Mouse (Mus musculus): ENCODE results near the gene Nfya.
A peak's percentile ranks its signal among the peaks of the same experiment; 100 is the strongest.

Nfya gene

DNA sequence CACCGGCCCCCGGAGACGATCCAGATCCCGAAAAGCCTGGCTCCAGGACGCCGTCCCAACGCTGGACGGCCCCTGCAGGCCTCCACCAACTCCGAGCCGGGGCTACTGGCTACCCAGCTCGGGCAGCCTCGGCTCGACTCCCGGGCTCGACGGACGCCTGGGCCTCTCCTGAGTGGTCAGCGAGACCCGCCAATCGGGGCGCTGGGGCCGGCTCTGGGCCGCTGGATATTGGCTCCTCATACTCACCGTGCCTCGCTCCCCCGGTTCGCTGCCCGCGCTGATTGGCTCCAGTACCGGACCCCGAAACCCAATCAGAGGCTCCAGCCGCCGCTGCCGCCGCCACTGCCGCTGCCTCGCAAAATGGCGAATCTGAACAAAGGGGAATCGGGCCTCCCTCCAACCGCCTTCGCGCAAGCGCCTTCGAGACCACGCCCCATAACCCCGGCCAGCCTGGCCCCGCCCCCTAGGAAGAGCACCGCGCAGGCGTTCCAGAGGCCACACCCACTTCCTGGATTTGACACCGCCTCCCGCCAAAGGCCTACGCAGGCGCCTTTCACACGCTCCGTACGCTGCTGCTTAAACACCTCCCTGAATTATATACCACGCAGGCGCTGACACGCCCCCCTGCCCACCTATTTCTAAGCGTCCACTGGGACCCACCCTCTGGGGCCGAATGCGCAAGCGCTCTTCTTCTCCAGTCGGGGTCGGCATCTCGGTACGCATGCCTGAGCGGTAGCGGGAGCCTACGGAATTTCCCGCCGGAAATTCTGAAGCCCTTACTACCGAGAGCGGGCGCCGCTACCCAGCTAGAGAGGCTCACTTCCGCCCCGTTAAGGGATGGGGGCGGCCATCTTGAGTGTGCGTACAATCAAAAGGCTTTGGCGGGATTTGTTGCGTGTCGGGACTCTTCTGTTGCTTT is at the start of gene Nfya, which contains the start of gene Oard1:
Gene Nfya (minus strand): TSS at position 527 of the 919 bp plus-strand sequence.
Gene Oard1 (plus strand): TSS at position 635 of the 919 bp plus-strand sequence.
- DNase-seq, result peak; percentile 100

DNA sequence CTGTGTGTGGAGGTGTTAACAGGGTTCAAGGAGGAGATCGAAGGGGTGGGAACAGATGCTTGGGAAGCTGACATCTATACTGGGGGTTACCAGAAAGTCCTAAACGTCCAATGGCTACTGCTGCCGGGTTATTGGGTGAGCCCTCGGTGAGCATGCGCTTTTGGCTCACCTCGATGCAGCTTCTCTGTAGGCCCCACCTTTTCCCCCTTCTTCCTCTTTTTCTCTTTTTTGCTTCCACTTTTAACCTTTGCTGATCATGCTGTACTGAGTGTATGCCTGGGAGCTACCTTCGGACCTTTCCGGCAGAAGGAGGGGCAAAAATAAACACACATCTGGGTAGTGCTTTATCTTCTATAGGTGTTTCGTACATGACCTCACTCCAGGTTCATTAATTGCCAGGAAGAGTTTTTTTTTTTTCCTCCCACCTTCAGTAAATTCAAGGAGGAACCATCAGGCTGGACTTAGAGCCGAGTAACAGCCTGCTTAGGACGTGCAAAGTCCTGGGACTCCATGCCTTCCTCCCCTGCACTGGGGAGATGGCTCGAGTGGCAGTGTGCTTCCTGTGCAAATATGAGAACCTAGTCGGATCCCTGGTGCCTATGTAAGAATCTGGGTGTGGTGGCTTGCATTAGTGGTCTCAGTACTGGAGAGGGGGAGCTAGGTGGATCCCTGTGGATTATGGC is 48.4 kb upstream of the Nfya start:
- DNase-seq, result no peak

DNA sequence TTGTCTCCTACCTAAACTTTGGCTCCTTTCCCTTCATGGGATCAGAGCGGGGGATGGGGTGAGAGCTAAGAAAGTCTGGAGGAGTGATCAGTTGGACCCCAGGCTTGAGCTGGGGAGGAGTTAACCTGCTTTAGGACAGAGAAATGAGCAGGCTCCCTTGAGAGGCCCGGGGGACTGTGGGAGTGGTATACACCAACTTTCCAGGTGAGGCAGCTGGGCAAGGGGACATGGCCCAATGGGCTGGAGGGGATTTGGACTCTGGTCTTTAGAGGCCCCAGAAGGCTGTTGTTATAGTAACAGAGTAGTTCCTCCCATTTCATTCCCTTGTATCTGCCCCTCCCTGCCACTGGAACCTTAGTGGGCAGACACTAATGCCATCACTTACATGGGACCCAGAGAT is 46.2 kb upstream of the Nfya start:
- no peak for DNase-seq

DNA sequence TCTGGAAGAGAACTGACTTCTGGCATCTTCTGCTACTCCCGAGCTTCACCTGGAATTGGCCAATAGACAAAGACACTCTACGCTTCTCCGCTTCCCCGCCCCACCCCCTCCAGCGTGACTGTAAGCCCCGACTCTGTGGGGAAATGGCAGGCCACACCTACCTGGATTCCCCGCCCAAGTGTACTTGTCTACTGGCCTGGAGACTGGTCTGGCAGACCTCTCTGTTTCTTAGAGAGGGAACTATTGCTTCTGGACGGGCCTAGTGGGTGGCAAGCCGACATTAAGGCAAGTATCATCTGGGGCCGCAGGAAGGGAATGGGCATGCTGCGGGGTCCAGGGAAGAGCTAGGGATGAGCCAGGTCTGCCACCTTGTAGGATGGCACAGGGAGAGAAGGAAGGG is 45.0 kb upstream of the Nfya start, which contains the start of gene Unc5cl:
Gene Unc5cl (plus strand): TSS at position 214 of the 400 bp plus-strand sequence.
- no peak for DNase-seq

DNA sequence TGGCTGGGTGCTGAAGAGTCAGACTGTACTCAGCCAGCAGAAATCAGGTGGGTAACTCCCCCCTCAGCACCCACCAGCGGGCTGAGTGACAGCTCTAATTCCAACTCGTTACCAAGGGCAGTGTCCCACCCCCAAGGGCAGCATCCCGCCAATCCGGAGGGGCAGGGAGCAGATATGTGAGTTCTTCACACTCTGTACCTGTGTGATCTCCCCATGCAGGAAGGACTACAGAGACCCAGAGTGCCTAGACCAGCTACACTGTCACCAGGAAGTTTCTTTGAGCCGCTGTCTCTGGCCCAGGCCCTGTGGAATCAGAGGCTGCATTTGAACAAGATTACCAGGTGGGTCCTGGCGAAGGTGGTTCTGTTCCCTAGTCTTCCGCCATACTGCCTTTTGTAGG is 44.5 kb upstream of the Nfya start:
- DNase-seq, result no peak

DNA sequence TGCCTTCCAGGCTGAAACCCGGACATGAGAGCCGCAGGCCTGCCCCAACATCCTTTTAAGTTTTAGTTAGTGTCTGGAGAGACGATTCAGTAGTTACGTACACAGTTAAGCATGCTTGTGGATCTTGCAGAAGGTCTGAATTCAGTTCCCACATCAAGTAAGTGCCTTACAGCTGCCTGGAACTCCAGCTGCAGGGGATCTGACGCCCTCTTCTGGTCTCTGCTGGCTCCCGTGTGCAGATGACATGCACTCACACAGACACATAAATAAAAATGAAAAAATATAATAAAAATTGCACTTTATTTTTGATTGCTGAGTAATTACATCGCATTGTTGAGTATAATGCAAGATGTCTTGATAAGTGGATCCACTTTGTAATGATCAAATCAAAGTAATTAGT is 43.8 kb upstream of the Nfya start:
- DNase-seq, result no peak

DNA sequence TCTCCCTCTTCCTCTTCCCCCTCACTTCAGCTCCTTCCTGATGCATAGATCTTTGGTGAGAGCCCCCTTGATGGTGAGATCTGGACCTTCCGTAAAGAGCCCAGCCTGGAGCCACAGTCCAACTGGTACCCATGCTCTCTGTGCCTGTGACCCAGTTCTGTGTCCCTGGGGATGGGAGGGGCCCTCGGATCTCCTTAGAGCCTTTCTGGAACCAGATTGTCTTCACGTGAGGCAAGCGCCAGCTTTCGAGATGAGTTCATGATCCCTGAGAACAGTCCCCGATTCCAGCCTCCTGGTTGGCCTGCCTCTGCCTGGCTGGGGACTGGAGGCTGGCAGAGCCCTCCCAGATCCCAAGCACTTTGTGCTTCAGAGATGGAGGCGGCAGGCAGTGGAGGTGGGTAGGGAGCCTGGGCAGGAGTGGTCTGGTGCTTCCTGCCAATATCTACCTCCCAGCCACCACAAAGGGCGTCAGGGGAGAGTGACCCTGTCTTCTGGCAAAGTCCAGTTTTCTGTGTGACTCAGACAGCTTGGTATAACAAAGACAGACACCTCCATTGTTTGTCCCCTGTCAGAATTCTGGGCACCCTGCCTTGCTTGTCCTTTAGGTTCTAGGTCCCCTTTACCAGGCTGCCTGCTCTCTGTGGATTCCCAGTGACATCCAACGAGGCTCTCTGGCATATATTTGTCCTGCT is 42.2 kb upstream of the Nfya start:
- no peak for DNase-seq

DNA sequence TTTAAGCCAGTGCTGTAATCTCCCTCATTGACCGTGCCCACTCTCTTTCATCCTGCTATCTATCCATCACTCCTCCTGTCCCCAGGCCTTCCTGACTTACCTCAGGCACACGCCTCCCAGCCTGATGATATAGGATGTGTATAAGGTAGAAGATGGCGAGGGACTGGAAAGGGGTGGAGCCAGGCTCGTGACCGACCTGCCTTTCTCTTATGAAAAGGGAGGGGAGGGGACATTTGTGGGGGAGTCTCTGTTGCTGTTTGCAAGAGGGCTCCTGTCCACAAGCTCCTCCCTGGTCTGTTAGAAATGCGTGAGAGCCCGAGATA is 41.6 kb upstream of the Nfya start, which contains the start of gene Tspo2:
Gene Tspo2 (minus strand): TSS at position 170 of the 323 bp plus-strand sequence.
- no peak for DNase-seq

DNA sequence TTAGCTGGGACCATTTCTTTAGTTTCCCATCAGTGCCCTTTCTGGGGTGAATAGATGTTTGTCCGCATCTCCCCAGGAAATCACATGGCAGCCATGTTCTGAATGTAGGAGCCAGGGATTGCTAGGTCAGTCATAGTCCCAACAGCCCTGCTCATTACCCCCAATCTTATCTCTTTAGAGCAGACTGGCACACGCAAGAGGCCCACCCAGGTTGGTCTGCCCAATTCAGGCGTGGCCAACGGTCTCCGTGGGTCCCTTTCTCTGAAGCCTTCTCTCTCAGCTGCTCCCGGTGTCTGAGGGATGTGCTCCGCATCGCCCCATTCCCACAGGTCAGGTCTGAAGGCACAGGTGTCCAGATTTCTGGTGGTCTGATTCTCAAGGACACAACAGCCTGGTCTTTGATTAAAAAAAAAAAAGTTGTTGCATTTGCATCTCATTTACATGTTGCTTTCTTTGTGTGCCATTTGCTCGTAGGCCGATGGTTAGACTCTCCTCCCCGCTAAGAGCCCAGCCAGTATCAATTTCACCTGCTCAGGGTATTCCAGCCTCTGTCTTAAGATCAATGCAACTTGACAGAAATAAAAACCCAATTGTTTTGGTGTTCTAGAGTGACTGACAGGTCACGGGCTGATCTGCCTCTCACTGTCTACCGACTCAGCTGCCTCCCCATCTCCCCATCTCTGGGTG is 41.1 kb upstream of the Nfya start:
- no peak for DNase-seq

DNA sequence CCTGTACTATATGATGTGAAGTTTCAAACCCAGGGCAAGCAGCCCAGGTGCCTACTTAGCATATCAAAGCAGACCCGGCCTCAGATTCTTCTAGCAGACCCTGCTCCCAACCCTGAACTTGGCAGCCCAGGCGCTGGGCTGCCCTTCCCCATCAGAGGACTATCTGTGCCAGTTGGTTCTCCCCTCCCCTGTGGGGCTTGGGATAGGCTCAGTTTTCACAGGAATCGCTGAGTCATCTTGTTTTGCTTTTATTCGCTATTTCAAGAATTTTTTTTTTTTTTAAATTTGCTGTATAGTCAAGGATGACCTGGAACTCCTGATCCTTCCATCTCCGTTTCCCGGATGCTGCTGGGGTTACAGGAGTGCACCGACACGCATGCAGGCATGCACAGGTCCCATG is 38.0 kb upstream of the Nfya start:
- DNase-seq, result no peak

DNA sequence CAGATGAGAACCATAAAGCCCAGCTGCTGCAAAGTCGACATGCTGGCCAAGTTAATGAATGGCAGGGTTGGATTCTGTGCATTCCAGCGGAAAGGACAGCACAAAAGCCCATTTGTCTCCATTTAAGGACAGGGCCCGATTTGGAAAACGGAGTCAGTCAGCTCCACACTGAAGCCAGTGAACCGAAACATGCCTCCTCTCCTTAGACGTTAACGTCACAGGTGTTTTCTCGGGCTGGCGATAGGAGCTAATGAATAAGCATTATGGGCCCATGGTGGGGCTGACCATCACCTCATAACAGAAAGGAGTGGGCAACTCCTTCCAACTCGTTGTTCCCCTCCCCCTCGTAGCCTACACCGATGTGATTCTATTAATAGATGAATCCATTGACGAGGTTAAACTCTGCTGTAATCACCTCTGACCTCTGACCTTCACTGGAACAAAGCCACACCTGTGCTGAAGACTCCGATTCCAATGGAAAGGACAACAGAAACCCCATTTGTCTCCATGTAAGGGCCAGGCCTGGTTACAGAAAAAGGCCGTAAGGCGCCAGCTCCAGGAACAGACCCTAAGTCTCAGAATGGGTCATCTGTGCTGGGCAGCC is 33.9 kb upstream of the Nfya start:
- DNase-seq, result no peak

DNA sequence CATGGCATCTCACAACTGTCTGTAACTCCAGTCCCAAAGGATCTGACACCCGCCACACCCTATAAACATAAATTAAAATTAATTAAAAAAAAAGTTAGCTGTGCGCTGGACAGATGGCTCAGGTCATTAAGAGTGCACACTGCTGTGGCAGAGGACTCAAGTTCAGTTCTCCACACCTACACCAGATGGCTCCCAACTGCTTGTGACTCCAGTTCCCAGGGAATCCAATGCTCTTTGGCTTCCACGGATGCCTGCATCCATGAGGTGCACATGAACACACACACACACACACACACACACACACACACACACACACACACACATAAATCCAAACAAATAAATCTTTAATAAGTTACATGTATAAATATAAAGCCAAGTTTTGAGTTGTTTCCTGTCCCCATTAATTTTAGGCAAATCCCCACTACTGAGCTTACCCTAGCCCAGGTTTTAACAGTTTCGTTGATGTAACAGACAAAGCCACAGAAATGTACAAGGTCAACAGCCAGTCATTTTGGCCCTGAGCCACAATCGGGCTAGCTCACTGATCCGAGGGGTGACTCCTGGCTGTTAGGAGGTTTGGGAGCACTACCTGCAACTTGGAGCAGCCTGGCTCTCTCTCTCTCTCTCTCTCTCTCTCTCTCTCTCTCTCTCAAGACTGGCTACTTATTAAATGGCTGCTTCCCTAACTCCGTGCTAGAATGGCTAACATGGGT is 33.2 kb upstream of the Nfya start:
- DNase-seq, result no peak

DNA sequence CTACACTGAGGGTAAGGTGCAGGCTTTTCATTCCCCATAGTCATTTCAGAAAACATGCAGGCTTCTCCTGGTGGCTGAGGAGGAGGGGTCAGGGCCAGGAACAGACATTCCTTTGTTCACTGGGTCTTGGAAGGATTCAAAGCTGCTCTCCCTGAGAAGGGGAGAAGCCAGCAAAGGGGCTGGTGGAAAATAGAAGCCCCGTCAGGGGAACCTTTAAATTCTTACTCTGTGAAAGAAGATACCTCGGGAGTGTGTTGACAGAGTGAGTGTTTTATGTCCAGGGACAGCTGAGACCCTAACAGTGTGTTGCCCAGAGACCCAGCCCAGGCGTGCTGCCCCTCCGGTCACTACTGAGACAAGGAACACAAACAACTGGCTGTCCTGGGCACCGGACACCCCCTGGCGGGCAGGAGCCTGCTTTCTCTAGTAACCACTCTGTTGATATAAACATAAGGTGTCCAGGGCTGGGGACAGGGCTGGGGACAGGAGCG is 27.8 kb upstream of the Nfya start:
- no peak for DNase-seq

DNA sequence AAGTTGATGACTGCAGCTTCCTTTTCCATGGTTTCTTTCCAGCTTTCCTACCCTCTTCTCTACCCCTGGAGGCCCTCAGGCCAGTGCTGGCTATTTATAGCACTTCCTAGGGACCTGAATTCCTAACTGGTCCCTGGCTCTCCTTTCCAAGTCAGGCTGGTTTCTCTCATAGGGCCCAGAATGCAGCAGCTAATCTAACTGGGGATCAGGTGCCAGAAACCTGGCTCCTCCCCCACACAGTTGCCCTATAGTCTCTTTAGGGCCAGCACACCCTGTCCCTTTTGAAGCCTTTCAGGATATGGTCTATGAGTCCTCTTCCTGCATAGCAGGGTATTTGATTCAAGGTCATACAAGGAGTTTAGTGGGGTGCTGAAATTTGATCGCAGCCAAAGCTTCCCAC is 26.8 kb upstream of the Nfya start:
- no peak for DNase-seq

DNA sequence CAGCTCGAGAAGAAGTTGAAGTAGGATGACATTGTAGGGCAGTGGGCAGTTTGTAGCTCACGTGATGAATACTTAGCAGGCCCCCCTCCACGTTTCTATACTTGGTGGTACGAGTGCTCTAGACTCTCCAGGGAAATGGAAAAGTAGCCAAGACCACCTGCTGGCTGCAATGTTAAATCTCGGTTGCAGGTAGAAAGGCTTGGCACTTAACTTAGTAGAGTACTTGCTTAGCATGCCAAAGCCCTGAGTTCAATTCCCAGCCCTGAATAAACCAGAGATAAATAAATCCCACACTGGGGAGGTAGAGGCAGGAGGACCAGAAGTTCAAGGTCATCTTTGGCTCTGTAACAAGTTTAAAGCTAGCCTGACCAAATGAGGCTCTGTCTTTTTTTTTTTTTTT is 24.8 kb upstream of the Nfya start:
- DNase-seq, result no peak

DNA sequence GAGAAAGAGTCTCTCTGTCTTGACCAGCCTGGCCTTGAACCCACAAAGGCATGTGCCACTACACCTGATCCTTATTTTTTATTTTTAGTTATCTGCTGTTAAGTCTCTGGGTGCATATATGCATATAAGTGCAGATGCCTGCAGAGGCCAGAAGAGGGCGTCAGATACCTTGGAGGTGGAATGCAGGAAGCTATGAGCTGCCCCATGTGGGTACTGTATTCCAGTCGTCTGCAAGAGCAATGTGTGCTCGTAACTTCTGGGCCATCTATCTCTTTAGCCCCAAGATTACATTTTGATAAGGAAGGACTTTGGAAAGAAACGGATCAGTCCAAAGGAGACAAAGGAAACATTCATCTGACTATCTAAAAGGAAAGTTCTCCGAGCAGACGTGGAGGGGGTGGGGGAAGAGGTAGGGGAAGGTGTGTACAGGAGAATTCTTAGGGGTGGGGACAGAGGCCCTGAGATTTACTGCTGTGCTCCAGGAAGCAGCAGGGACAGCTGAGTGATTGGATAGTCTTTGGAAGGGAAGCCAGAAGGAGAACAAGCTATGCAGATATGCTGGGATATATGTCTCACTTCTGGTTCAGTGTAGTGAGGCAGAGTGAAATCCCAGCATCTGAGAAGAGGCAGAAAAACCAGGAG is 24.1 kb upstream of the Nfya start:
- DNase-seq, result no peak

DNA sequence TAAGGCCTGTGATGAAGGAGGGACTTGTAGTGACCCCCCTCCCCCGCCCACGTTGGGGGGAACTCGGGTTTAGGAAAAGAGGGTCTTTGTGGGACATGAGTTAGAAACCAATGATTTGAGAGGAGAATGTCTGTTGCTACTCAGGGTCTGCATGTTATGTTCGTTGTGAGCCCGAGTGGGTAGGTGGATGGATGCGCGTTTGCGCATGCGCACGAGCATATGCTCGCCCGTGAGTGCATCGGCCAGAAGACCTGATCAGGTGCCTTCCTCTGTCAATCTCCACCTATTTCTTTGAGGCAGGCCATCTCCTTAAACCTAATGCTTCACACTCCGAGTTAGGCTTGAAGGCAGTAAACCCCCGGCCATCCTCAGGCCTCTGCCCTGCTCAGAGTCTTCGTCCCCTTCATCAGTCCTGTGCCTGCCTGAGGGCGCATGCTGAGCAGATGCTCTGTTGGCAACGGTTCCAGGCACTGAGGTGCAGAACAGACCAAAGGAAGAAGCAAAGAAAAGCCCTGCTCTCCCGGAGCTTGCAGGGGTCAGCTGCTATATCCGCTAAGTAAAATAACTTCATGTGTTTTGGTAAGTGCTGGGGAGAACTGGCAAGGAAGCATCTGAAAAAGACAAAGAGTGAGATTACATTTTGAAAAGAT is 23.4 kb upstream of the Nfya start:
- DNase-seq, result no peak

DNA sequence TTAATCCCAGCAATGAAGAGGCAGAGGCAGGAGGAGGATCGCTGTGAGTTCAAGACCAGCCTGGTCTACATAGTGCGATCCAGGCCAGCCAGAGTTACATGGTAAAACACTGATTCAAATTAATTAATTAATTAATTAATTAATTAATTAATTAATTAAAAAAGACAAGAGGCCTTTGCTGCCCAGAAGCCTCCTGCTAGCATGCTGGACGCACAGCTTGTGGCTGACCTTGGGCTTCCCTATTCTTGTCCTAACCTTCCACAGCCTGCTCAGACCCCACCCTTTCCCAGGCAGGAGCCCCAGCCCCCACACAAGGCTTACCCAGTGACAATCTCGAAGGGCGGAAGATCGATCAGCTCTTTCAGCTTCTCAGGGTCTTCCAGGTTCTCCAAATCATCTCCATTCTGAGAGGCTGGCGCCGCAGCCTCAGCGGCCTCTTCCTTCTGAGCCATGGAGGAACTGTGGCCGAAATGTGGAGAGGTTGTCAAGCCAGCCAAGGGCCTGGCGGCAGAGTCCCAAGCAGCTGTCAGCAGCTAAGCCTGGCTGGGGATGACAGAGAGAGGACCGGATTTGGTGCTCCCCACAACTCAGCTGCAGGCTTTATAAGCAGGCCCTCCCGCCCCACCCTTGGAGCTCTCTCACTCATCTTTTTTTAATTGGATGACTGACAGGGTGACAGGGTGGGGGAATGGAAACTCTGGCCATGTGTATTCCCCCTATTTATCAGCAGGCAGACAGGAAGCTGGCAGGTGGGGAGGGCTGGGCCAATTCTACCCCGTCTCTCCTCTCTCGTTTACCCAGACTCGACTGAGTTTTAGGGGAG is 22.7 kb upstream of the Nfya start, which contains the start of gene Apobec2:
Gene Apobec2 (minus strand): TSS at position 773 of the 823 bp plus-strand sequence.
- DNase-seq, result no peak

DNA sequence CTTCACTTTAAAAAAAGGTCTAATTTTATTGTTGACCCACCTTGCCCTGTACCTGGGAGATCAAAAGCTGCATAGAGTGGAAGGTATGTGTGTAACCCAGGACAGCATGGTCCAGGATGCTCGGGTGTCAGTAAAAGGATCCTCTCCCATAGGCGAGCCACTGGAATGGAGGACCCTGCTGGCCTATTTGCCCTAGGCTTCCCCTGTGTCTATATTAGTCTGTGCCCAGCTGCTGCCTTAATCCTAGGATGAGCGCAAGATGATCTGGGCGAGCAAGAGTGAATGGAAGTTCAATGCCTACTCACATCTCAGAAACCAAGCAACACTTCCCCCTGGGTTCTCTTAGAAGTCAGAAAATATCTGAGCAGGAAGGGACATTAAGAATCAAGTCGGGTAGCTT is 21.3 kb upstream of the Nfya start:
- DNase-seq, result no peak

DNA sequence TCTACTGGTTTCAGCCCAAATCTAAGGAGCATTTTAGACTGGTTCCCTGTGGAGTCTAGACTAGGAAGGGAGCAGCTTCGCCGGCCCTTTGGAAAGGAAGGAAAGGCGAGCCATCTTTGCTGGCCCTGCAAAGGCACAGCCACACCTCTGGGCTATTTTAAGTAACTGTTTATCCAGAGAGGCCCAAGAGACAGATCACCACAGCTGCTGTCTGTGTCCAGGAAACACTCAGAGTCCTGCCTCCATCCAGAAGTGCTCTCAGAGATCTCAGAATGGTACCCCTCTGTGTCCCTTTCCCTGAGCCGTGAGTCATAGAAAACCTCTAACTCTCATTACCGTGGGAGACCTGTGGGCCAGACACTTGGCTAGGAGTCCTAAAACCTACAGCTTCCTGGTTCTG is 20.7 kb upstream of the Nfya start:
- no peak for DNase-seq

Data from cerebellum, adult 9-10 months (tissue).